Mouse (Mus musculus) heart, postnatal 0 days (tissue): ENCODE data around the gene Itm2b. TPM values are rescaled to one million over a fixed set of nuclear protein-coding genes. Genes with fewer than 3 reads are reported as not detected.

Experiments used
- ATAC-seq: fragments of 200-750 bp; cut with Nextera tagmentation; 2 replicates; pipeline ENCODE4 v1.8.0; 2017; ENCODE audit warnings: low read depth, moderate number of reproducible peaks, moderate library complexity; ENCODE audit not compliant: insufficient read depth
- DNase-seq: peaks from one replicate; pipeline ENCODE4 v3.0.0-alpha.2; 2016; ENCODE audit warnings: low spot score
- H3K27ac ChIP-seq: fragments of 300-500 bp; sonication (generic); 2 replicates; pipeline ENCODE4 v1.5.1; 2014; ENCODE audit warnings: low read depth, mild to moderate bottlenecking
- H3K27me3 ChIP-seq: fragments of 300-500 bp; sonication (generic); 2 replicates; pipeline ENCODE4 v1.6.1; 2014; ENCODE audit warnings: low read length, mixed read lengths; ENCODE audit not compliant: control insufficient read depth, insufficient read depth
- H3K36me3 ChIP-seq: fragments of 300-500 bp; sonication (generic); replicated peaks from 2 replicates; pipeline ENCODE4 v1.6.1; 2014; ENCODE audit warnings: low read length, mixed read lengths; ENCODE audit not compliant: control insufficient read depth, insufficient read depth
- H3K4me1 ChIP-seq: fragments of 300-500 bp; sonication (generic); 2 replicates; pipeline ENCODE4 v1.6.1; 2014; ENCODE audit warnings: antibody characterized with exemption; ENCODE audit not compliant: control insufficient read depth, insufficient read depth
- H3K4me2 ChIP-seq: fragments of 300-500 bp; sonication (generic); 2 replicates; pipeline ENCODE4 v1.6.1; 2014; ENCODE audit warnings: low read depth, mild to moderate bottlenecking, low read length, moderate library complexity
- H3K4me3 ChIP-seq: fragments of 300-500 bp; sonication (generic); 2 replicates; pipeline ENCODE4 v1.5.1; 2014; ENCODE audit warnings: low read depth, low read length
- H3K9ac ChIP-seq: fragments of 300-500 bp; sonication (generic); replicated peaks from 2 replicates; pipeline ENCODE4 v1.6.1; 2014; ENCODE audit warnings: low read depth, low read length, mixed read lengths
- H3K9me3 ChIP-seq: fragments of 300-500 bp; sonication (generic); replicated peaks from 2 replicates; pipeline ENCODE4 v1.6.1; 2016; ENCODE audit warnings: low read length; ENCODE audit not compliant: control insufficient read depth
- CTCF ChIP-seq: IDR thresholded peaks from 2 replicates; pipeline ENCODE4 v1.5.1; 2016; ENCODE audit warnings: antibody characterized with exemption, control low read depth, low read depth
- EP300 ChIP-seq: IDR thresholded peaks from 2 replicates; pipeline ENCODE4 v1.6.1; 2016; ENCODE audit warnings: antibody characterized with exemption, low read depth
- WGBS: fragments of 180-500 bp; shearing (Covaris S2); extraction: QIAGEN DNeasy Blood & Tissue Kit; methylation state at CpG from one replicate; pipeline ENCODE4 v1.1.7; 2014; 5-methylcytosine and 5-hydroxymethylcytosine counted together
- polyA plus RNA-seq: library from polyadenylated mRNA; unstranded; fragments of >200 nt; fragmentation: Nextera tagmentation; extraction: Ambion mirVana; gene quantifications from 2 replicates; pipeline ENCODE4 v1.2.1, GENCODE M21; 2015
- total RNA-seq: library from RNA; depleted of rRNA; stranded (reverse); fragments of >200 nt; gene quantifications from 2 replicates; pipeline ENCODE4 v1.2.3, GENCODE M21; 2014; ENCODE audit warnings: low replicate concordance; rRNA removed

Itm2b gene
- 388 and 470 TPM in 2 replicates for total RNA-seq
- 907 and 943 TPM in 2 replicates for polyA plus RNA-seq

- WGBS, result under 1% methylated on average over 52 of the region's 62 CpGs
- H3K27me3 ChIP-seq, result no peaks in the 10 kb centered on the region
- peak within 1 kb of the TSS; percentile 100 for H3K9ac ChIP-seq
- TF ChIP-seq CTCF, result 0 out of 2 replicates have a peak, but pooled peaks have one; percentile 2
- TF ChIP-seq EP300, result 0 out of 2 replicates have a peak, but pooled peaks have one; percentile 51
- H3K36me3 ChIP-seq, result 0 out of 2 replicates have a peak, but pooled peaks cover 5% of the 10 kb centered on the region
- peak within 1 kb of the TSS; percentile 74 for H3K4me2 ChIP-seq
- no peaks in the 10 kb centered on the region for H3K9me3 ChIP-seq
- H3K4me1 ChIP-seq, result peaks cover 55% of the 10 kb centered on the region
- ATAC-seq (peak; percentile 92), DNase-seq (peak; percentile 83)
- H3K4me3 ChIP-seq, result peak within 1 kb of the TSS; percentile 100
- peak within 1 kb of the TSS; percentile 99 for H3K27ac ChIP-seq
Measured at GRCm38 (mm10) chr14:73384913-73385719, at the start of gene Itm2b. Gene Itm2b, minus strand, starts transcription at chr14:73385289.

GRCm38 (mm10) chr14:73433487-73433886 is 48.4 kb upstream of the Itm2b start:
- no peak overlapping the region for H3K9ac ChIP-seq
- H3K27ac ChIP-seq, result no peak overlapping the region
- 69% methylated on average over 6 of the region's 6 CpGs for WGBS
- no peak overlapping the region for H3K4me3 ChIP-seq
- H3K27me3 ChIP-seq, result no peaks in the 10 kb centered on the region
- ATAC-seq (no peak), DNase-seq (no peak)
- H3K4me2 ChIP-seq, result no peak overlapping the region
- TF ChIP-seq EP300, result no peak
- TF ChIP-seq CTCF, result no peak
- H3K4me1 ChIP-seq, result no peaks in the 10 kb centered on the region
- no peaks in the 10 kb centered on the region for H3K9me3 ChIP-seq
- H3K36me3 ChIP-seq, result no peaks in the 10 kb centered on the region

- Histone ChIP-seq H3K9ac (no peak overlapping the region), H3K27me3 (no peaks in the 10 kb centered on the region), H3K27ac (no peak overlapping the region), H3K4me1 (no peaks in the 10 kb centered on the region), H3K9me3 (no peaks in the 10 kb centered on the region), H3K4me3 (no peak overlapping the region), H3K36me3 (no peaks in the 10 kb centered on the region), H3K4me2 (no peak overlapping the region)
- ATAC-seq (no peak), DNase-seq (no peak)
- TF ChIP-seq CTCF, result no peak
- no peak for TF ChIP-seq EP300
- WGBS, result 57% methylated on average over 12 of the region's 12 CpGs
Measured at GRCm38 (mm10) chr14:73430571-73430970, 45.5 kb upstream of the Itm2b start.

- Histone ChIP-seq H3K4me1 (no peaks in the 10 kb centered on the region), H3K27me3 (no peaks in the 10 kb centered on the region), H3K4me3 (no peak overlapping the region), H3K9me3 (no peaks in the 10 kb centered on the region), H3K36me3 (no peaks in the 10 kb centered on the region), H3K9ac (no peak overlapping the region), H3K4me2 (no peak overlapping the region), H3K27ac (no peak overlapping the region)
- no peak for TF ChIP-seq EP300
- no peak for TF ChIP-seq CTCF
- ATAC-seq, result no peak
- WGBS, result 82% methylated on average over 2 of the region's 2 CpGs
- no peak for DNase-seq
Measured at GRCm38 (mm10) chr14:73425571-73426041, 40.5 kb upstream of the Itm2b start.

- Histone ChIP-seq H3K9ac (no peak overlapping the region), H3K27me3 (no peaks in the 10 kb centered on the region), H3K4me2 (no peak overlapping the region), H3K27ac (no peak overlapping the region), H3K4me1 (no peaks in the 10 kb centered on the region), H3K36me3 (no peaks in the 10 kb centered on the region), H3K4me3 (no peak overlapping the region), H3K9me3 (no peaks in the 10 kb centered on the region)
- ATAC-seq, result no peak
- DNase-seq, result no peak
- WGBS, result 73% methylated on average over 6 of the region's 6 CpGs
- no peak for TF ChIP-seq EP300
Measured at GRCm38 (mm10) chr14:73424961-73425360, 39.9 kb upstream of the Itm2b start.
